Mouse (Mus musculus) gastrocnemius, adult 2 months (tissue): Measurements from ENCODE around the gene Hspa12a. TPM values are rescaled to one million over a fixed set of nuclear protein-coding genes. Genes with fewer than 3 reads are reported as not detected.

ENCODE experiments used
- DNase-seq: peaks from one replicate; pipeline ENCODE4 v3.0.0; 2022
- H3K27ac ChIP-seq: fragments of 200-600 bp; 2 replicates; pipeline ENCODE4 v1.8.1; 2022; ENCODE audit warnings: mild to moderate bottlenecking
- H3K4me3 ChIP-seq: fragments of 200-600 bp; 2 replicates; pipeline ENCODE4 v1.8.1; 2022; ENCODE audit warnings: mild to moderate bottlenecking, moderate library complexity
- CTCF ChIP-seq: fragments of 200-600 bp; IDR thresholded peaks from 2 replicates; pipeline ENCODE4 v1.8.1; 2022; ENCODE audit warnings: antibody characterized with exemption, mild to moderate bottlenecking, moderate library complexity
- intact Hi-C: fragments of 180-260 bp; cut with DNase I; formaldehyde crosslinking; loops from one replicate; pipeline ENCODE4 v1.15.1; 2025
- microRNA-seq: library from miRNA; unstranded; fragments of <30 nt; microRNA quantifications from one replicate; pipeline ENCODE4 v1.2.0, GENCODE M21; 2021
- total RNA-seq, 2 experiments: library from RNA; stranded (reverse); gene quantifications; 2 replicates each; pipeline ENCODE4 v1.2.3; 2021

Gene Hspa12a
- total RNA-seq, 2 experiments from 2014 or later = 4.4 to 5.7 TPM

- no peak for DNase-seq
- Histone ChIP-seq H3K4me3 (no peak within 1 kb of the TSS), H3K27ac (no peak within 1 kb of the TSS)
- intact Hi-C loops = no loop called here
- TF ChIP-seq CTCF = no peak
These were observed 149.2 kb downstream of the Hspa12a start, which contains the start of gene 1700019N19Rik for GRCm38 (mm10) chr19:58794284-58794683. 1700019N19Rik (minus strand) TSS chr19:58794461.

- no peak overlapping the region for H3K4me3 ChIP-seq
- no peak for TF ChIP-seq CTCF
- H3K27ac ChIP-seq = no peak overlapping the region
- no peak for DNase-seq
- intact Hi-C loops = no loop called here
These were observed 154.3 kb downstream of the Hspa12a start for GRCm38 (mm10) chr19:58789194-58789593.

- Histone ChIP-seq H3K4me3 (no peak overlapping the region), H3K27ac (no peak overlapping the region)
- intact Hi-C loops = no loop called here
- DNase-seq = no peak
- TF ChIP-seq CTCF = no peak
These were observed 159.5 kb downstream of the Hspa12a start for GRCm38 (mm10) chr19:58783938-58784337.

- DNase-seq = no peak
- Histone ChIP-seq H3K4me3 (no peak overlapping the region), H3K27ac (no peak overlapping the region)
- intact Hi-C loops = no loop called here
- no peak for TF ChIP-seq CTCF
These were observed 161.9 kb downstream of the Hspa12a start for GRCm38 (mm10) chr19:58781566-58781965.

GRCm38 (mm10) chr19:58776461-58776860 lies 167.0 kb downstream of the Hspa12a start:
- no peak overlapping the region for H3K4me3 ChIP-seq
- no peak for DNase-seq
- intact Hi-C loops = no loop called here

GRCm38 (mm10) chr19:58767329-58767728 lies 176.1 kb downstream of the Hspa12a start:
- no peak for DNase-seq
- intact Hi-C loops = no loop called here
- TF ChIP-seq CTCF = no peak
- no peak overlapping the region for H3K4me3 ChIP-seq
- H3K27ac ChIP-seq = no peak overlapping the region

More at GRCm38 (mm10) chr19:58776461-58776860, 167.0 kb downstream of the Hspa12a start:
- TF ChIP-seq CTCF = no peak
- no peak overlapping the region for H3K27ac ChIP-seq

GRCm38 (mm10) chr19:58762848-58763541 lies 180.5 kb downstream of the Hspa12a start:
- Histone ChIP-seq H3K4me3 (no peak overlapping the region), H3K27ac (no peak overlapping the region)
- intact Hi-C loops = no loop called here
- TF ChIP-seq CTCF = peak; percentile 68
- peak; percentile 63 for DNase-seq

- H3K4me3 ChIP-seq = no peak overlapping the region
- no peak overlapping the region for H3K27ac ChIP-seq
- intact Hi-C loops = no loop called here
- no peak for DNase-seq
- TF ChIP-seq CTCF = no peak
These were observed 181.1 kb downstream of the Hspa12a start for GRCm38 (mm10) chr19:58762316-58762715.

GRCm38 (mm10) chr19:58759423-58759822 lies 184.0 kb downstream of the Hspa12a start, which contains the start of gene Pnliprp2:
Pnliprp2 (plus strand) TSS chr19:58759719.
- intact Hi-C loops = no loop called here
- H3K4me3 ChIP-seq = no peak within 1 kb of the TSS
- no peak for TF ChIP-seq CTCF
- H3K27ac ChIP-seq = no peak within 1 kb of the TSS
- DNase-seq = peak; percentile 21

GRCm38 (mm10) chr19:58758871-58759270 lies 184.6 kb downstream of the Hspa12a start:
- Histone ChIP-seq H3K4me3 (no peak overlapping the region), H3K27ac (no peak overlapping the region)
- no peak for TF ChIP-seq CTCF
- DNase-seq = no peak
- intact Hi-C loops = no loop called here

GRCm38 (mm10) chr19:58751504-58751903 lies 191.9 kb downstream of the Hspa12a start:
- no peak for DNase-seq
- intact Hi-C loops = no loop called here
- Histone ChIP-seq H3K4me3 (no peak overlapping the region), H3K27ac (no peak overlapping the region)
- no peak for TF ChIP-seq CTCF

GRCm38 (mm10) chr19:58750822-58751221 lies 192.6 kb downstream of the Hspa12a start:
- no peak for DNase-seq
- intact Hi-C loops = no loop called here
- Histone ChIP-seq H3K27ac (no peak overlapping the region), H3K4me3 (no peak overlapping the region)
- TF ChIP-seq CTCF = no peak

- H3K27ac ChIP-seq = no peak overlapping the region
These were observed 195.9 kb downstream of the Hspa12a start for GRCm38 (mm10) chr19:58747498-58748000.

More at GRCm38 (mm10) chr19:58747498-58748000, 195.9 kb downstream of the Hspa12a start:
- no peak overlapping the region for H3K4me3 ChIP-seq
- no peak for TF ChIP-seq CTCF
- intact Hi-C loops = no loop called here
- DNase-seq = no peak

Small RNAs within 50 kb of the gene (microRNA-seq; reads per million reads assigned to microRNA genes)
- 2.2 reads per million for gene Mir3086

Other genes starting within 250 kb of the Hspa12a start
- gene Pnliprp1, start 214.8 kb downstream of the Hspa12a start, total RNA-seq = not detected
- not detected for gene Pnliprp2, start 183.9 kb downstream of the Hspa12a start, total RNA-seq
- gene 1700019N19Rik, start 149.2 kb downstream of the Hspa12a start, total RNA-seq = not detected
- not detected for gene Eno4, start 229 bp downstream of the Hspa12a start, total RNA-seq
- gene Shtn1, start 132.4 kb upstream of the Hspa12a start, total RNA-seq = under 1 TPM; 0.67 to 0.99 TPM
- gene Vax1, start 226.4 kb upstream of the Hspa12a start, total RNA-seq = not detected